Mouse (Mus musculus) heart, adult 2 months (tissue): Measurements from ENCODE around the gene Pnldc1.

Experiments used
- EP300 ChIP-seq: fragments of 200-500 bp; IDR thresholded peaks from 2 replicates; pipeline ENCODE4 v1.6.1; 2011; ENCODE audit warnings: low read depth, low read length, control low read depth; ENCODE audit not compliant: insufficient read depth
- POLR2A ChIP-seq: fragments of 200-500 bp; IDR thresholded peaks from 2 replicates; pipeline ENCODE4 v1.6.1; 2011; ENCODE audit warnings: mild to moderate bottlenecking, low read depth, low read length, control low read depth; ENCODE audit not compliant: insufficient read depth

- TF ChIP-seq EP300 (no peak), POLR2A (no peak)
Measured at GRCm38 (mm10) chr17:12865407-12865806, 44.6 kb downstream of the Pnldc1 start.
